Mouse (Mus musculus) C2C12 (cell line): ENCODE data around the gene Smg1.

Experiments
- CTCF ChIP-seq: IDR thresholded peaks from one replicate; pipeline ENCODE4 v1.5.1; 2011; ENCODE audit not compliant: control insufficient read depth, insufficient read depth, insufficient read length
- USF1 ChIP-seq: IDR thresholded peaks from one replicate; pipeline ENCODE4 v1.6.1; 2011; ENCODE audit warnings: low read depth, mild to moderate bottlenecking, control low read depth, moderate library complexity

DNA sequence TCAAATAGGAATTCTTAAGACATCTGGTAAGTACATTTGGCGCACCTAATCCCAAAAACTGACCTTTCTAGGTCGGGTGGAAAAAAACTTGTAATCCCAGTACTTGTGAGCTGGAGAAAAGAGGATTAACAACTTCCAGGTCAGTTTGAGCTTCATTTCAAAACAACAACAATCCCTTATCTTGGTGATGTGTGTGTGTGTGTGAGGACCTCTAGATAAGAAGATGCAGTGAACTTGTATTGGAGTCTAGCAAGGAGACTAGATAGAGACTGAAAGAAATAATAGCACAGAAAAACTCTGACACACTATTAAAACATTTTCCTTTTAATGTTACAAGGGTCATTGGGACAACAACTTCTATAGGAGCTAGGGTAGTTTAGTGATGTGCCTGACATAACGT, 99.9 kb downstream of the Smg1 start:
- no peak for TF ChIP-seq CTCF
- TF ChIP-seq USF1 = no peak
